Mouse (Mus musculus): ENCODE measurements around the gene 6030468B19Rik.

- no peak for TF ChIP-seq CTCF (IDR thresholded peaks at IDR 0.05; ENCODE audit: control insufficient read depth, insufficient read depth, low read length)
- no peak for TF ChIP-seq POLR2A (IDR thresholded peaks at IDR 0.05; ENCODE audit: borderline replicate concordance, control insufficient read depth, low read depth, low read length)
These were observed 50.2 kb downstream of the 6030468B19Rik start for GRCm38 (mm10) chr11:117847593-117848215.
